Mouse (Mus musculus) G1E (cell line): ENCODE data around the gene Clec14a.

Source experiments
- CTCF ChIP-seq: IDR thresholded peaks from 2 replicates; pipeline ENCODE4 v1.5.1; 2012; ENCODE audit warnings: low read depth, low read length, inconsistent platforms, mixed read lengths
- GATA1 ChIP-seq: IDR thresholded peaks from 2 replicates; pipeline ENCODE4 v1.6.1; 2012; ENCODE audit warnings: borderline replicate concordance, low read length, inconsistent platforms, mixed read lengths
- GATA2 ChIP-seq: IDR thresholded peaks from 2 replicates; pipeline ENCODE4 v1.6.1; 2012; ENCODE audit warnings: low read depth, low read length, inconsistent platforms, borderline replicate concordance

GRCm38 (mm10) chr12:58305567-58305966, 36.5 kb upstream of the Clec14a start:
- TF ChIP-seq GATA1 (no peak), CTCF (no peak), GATA2 (no peak)
